ENCODE assay signal across 8 mouse cellular contexts in the genomic region with DNA sequence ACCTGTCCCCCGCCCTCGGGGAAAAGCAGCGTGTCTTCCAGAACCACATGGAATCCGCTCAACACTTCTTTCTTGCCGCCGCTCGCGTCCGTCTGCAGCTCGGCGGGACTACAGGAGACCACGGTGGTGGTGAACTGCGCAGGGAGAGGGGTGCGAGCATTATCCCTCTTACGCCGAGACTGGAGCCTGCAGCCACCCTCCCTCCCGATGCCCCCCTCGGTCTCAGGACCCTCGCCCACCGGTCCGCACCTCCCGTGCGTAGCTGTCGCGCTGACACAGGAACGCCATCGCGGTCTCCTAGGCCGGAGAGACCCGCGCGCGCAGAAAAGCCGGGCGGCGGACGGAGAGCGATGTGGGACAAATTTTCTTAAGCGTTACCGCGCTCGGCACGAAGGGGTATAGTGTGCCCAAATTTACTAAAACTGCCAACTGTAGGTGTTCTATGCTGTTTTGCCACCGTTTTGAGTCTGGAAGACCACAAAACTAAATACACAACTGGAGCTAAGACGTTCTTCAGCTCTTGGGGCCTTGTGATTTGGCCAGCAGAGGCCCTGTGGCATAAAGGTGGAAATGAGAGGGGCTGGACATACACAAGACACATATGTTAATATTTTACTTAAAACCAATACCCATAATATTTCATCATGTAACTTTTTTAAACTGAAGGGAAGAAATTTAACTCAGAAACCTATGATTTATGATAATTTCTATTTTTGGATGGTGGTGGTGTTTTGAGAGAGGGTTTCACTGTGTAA. TPM values are rescaled to one million over a fixed set of nuclear protein-coding genes. Genes with fewer than 3 reads are reported as not detected.
DNase-seq lines count a peak whose midpoint lies in the region; ATAC-seq lines count a peak whose summit lies in the region.

A gene (minus strand): TSS at position 515 of the 755 bp plus-strand sequence.

- H3K4me3 ChIP-seq in hindbrain, embryonic 15.5 days: peak within 1 kb of the TSS; percentile 69

- WGBS in hindbrain, embryonic 15.5 days: under 1% methylated on average over 44 of the region's 45 CpGs

- H3K4me1 ChIP-seq in hindbrain, embryonic 15.5 days (replicated peaks): peaks cover 10% of the 10 kb centered on the region

- peak within 1 kb of the TSS; percentile 70 for H3K4me2 ChIP-seq in hindbrain, embryonic 15.5 days

- peak within 1 kb of the TSS; percentile 84 for H3K27ac ChIP-seq in hindbrain, embryonic 15.5 days (replicated peaks)

- peak; percentile 90 for ATAC-seq in hindbrain, embryonic 15.5 days (ENCODE audit: low FRiP score, low read depth)

- H3K36me3 ChIP-seq in hindbrain, embryonic 15.5 days: peaks cover 13% of the 10 kb centered on the region; the same call in 1 of the 2 replicates

- H3K9ac ChIP-seq in hindbrain, embryonic 15.5 days: peak within 1 kb of the TSS; percentile 73

- no peaks in the 10 kb centered on the region for H3K9me3 ChIP-seq in hindbrain, embryonic 15.5 days

- DNase-seq in T-cell, adult 2 months (ENCODE audit: low spot score): peak; percentile 84
- DNase-seq in cerebellum, postnatal 36 days: peak; percentile 92 to 94
- DNase-seq in gastrocnemius, adult 18-20 months (ENCODE audit: low spot score): peak; percentile 90
- DNase-seq in layer of hippocampus, postnatal 36 days: peak; percentile 87 to 93
- peak; percentile 85 for DNase-seq in lung, postnatal 25 days (ENCODE audit: low spot score)
- peak; percentile 91 for DNase-seq in retina, embryonic 14.5 days (ENCODE audit: low spot score)
- peak; percentile 89 to 91 for DNase-seq in thymus, postnatal 36 days

- no peaks in the 10 kb centered on the region for H3K27me3 ChIP-seq in hindbrain, embryonic 15.5 days

RNA-seq across cellular contexts. Expression of the gene that starts here (rescaled TPM):
- total RNA-seq in gastrocnemius, adult 18-20 months (2021): 10 to 100 TPM; 22.8 to 25.7 TPM
- 88.8 and 92.0 TPM in 2 replicates for polyA plus RNA-seq in hindbrain, embryonic 15.5 days (2015; fragmentation: Nextera tagmentation; extraction: Ambion mirVana)
- 10 to 100 TPM; 41.4 to 43.7 TPM for total RNA-seq in layer of hippocampus, postnatal 36 days (2021)

Comparison
In these comparisons a context has a peak if more than half of its experiments do, and no peak if none do; other contexts are left out.
1. Peak in every context shown above with its lines: DNase-seq, ATAC-seq, H3K4me3 ChIP-seq and H3K27ac ChIP-seq.